Mouse (Mus musculus) C2C12 (cell line): ENCODE results near the gene Atp2b2. TPM values are rescaled to one million over a fixed set of nuclear protein-coding genes. Genes with fewer than 3 reads are reported as not detected.

Source experiments
- H3K27me3 ChIP-seq: one replicate; pipeline ENCODE4 v1.6.1; 2011; ENCODE audit not compliant: control insufficient read depth, insufficient read depth, insufficient read length
- H3K36me3 ChIP-seq: one replicate; pipeline ENCODE4 v1.6.1; 2011; ENCODE audit not compliant: control insufficient read depth, insufficient read depth
- H3K4me3 ChIP-seq: one replicate; pipeline ENCODE4 v1.5.1; 2011; ENCODE audit warnings: mild to moderate bottlenecking, control low read depth; ENCODE audit not compliant: poor library complexity, insufficient read depth, severe bottlenecking
- H3K79me2 ChIP-seq: one replicate; pipeline ENCODE4 v1.6.1; 2011; ENCODE audit not compliant: control insufficient read depth, insufficient read depth
- H3K79me3 ChIP-seq: one replicate; pipeline ENCODE4 v1.6.1; 2011; ENCODE audit warnings: low read depth, control low read depth
- H3ac ChIP-seq: one replicate; pipeline ENCODE3; 2011; ENCODE audit warnings: low read depth; ENCODE audit not compliant: control insufficient read depth, insufficient read length
- CEBPB ChIP-seq: IDR thresholded peaks from one replicate; pipeline ENCODE4 v1.6.1; 2011; ENCODE audit warnings: low read depth, mild to moderate bottlenecking, control low read depth, moderate library complexity
- CTCF ChIP-seq: IDR thresholded peaks from one replicate; pipeline ENCODE4 v1.5.1; 2011; ENCODE audit not compliant: control insufficient read depth, insufficient read depth, insufficient read length
- FOSL1 ChIP-seq: IDR thresholded peaks from one replicate; pipeline ENCODE4 v1.8.0; 2011; ENCODE audit warnings: mild to moderate bottlenecking, low read length; ENCODE audit not compliant: poor library complexity, insufficient read depth, severe bottlenecking
- MAX ChIP-seq: IDR thresholded peaks from one replicate; pipeline ENCODE4 v1.6.1; 2011; ENCODE audit warnings: mild to moderate bottlenecking, control low read depth
- MYOD1 ChIP-seq: IDR thresholded peaks from one replicate; pipeline ENCODE4 v1.6.1; 2011; ENCODE audit warnings: low read depth; ENCODE audit not compliant: control insufficient read depth, insufficient read length
- MYOG ChIP-seq: IDR thresholded peaks from one replicate; pipeline ENCODE4 v1.6.1; 2011; ENCODE audit not compliant: control insufficient read depth, insufficient read length; ENCODE audit errors: extremely low read depth
- USF1 ChIP-seq: IDR thresholded peaks from one replicate; pipeline ENCODE4 v1.6.1; 2011; ENCODE audit warnings: low read depth, mild to moderate bottlenecking, control low read depth, moderate library complexity
- polyA plus RNA-seq: library from polyadenylated mRNA; unstranded; fragments of >200 nt; fragmentation: generic; extraction: Trizol; gene quantifications from one replicate; pipeline ENCODE4 v1.2.1, GENCODE M21; 2012; ENCODE audit warnings: missing spikeins

The Atp2b2 gene
- polyA plus RNA-seq, 1 experiment = not detected

DNA sequence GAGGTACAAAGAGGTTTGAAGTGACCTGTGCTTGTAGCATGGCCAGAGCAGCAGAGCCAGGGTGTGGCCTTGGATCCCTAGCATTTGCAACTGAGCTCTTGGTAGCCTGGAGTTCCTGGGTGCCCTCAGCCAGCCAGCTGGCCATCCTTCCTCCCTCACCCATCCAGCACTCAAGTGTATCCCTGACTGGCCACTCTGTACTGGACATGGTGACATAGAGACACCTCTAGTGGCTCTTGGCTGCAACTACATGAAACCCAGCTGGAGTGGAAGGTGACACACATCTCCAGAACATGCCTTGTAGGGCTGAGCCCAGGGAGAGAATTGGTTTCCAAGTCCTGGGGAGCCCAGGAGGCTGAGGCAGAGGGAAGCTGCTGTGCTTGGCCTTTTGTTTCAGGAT lies 134.3 kb downstream of the Atp2b2 start:
- no peak for TF ChIP-seq USF1
- TF ChIP-seq MYOD1 = no peak
- TF ChIP-seq MYOG = no peak
- no peak for TF ChIP-seq CEBPB
- TF ChIP-seq FOSL1 = no peak
- no peak for TF ChIP-seq MAX
- TF ChIP-seq CTCF = no peak
- no peaks in the 10 kb centered on the region for H3K79me3 ChIP-seq
- H3K27me3 ChIP-seq = peaks cover 8% of the 10 kb centered on the region
- no peaks in the 10 kb centered on the region for H3K36me3 ChIP-seq
- H3ac ChIP-seq = no peak overlapping the region
- no peaks in the 10 kb centered on the region for H3K79me2 ChIP-seq
- H3K4me3 ChIP-seq = no peak overlapping the region

DNA sequence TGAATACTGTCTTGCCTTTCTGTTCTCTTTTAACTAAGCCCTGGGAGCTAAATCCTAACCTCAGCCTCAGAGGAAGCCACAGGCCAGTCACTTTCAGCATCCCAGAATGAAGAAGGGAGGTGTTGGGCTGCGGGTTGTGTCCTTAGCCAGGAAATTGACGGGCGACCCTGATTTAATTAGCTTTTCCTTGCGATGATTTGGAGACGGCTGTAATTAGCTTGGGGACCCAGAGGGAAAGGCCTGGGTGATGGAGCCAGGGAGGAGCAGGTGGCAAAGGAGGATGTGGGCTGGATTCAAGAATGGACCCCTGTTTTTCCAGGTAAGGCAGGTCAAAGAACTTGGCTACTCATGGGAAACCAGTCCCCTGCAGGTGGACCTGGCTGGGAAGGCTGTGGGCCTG lies 138.0 kb downstream of the Atp2b2 start:
- no peak for TF ChIP-seq MYOG
- TF ChIP-seq FOSL1 = no peak
- no peak for TF ChIP-seq USF1
- no peak for TF ChIP-seq CTCF
- TF ChIP-seq MAX = no peak
- no peak for TF ChIP-seq CEBPB
- TF ChIP-seq MYOD1 = no peak
- Histone ChIP-seq H3K36me3 (no peaks in the 10 kb centered on the region), H3K79me3 (no peaks in the 10 kb centered on the region), H3K79me2 (no peaks in the 10 kb centered on the region), H3ac (no peak overlapping the region), H3K27me3 (peaks cover 8% of the 10 kb centered on the region), H3K4me3 (no peak overlapping the region)

DNA sequence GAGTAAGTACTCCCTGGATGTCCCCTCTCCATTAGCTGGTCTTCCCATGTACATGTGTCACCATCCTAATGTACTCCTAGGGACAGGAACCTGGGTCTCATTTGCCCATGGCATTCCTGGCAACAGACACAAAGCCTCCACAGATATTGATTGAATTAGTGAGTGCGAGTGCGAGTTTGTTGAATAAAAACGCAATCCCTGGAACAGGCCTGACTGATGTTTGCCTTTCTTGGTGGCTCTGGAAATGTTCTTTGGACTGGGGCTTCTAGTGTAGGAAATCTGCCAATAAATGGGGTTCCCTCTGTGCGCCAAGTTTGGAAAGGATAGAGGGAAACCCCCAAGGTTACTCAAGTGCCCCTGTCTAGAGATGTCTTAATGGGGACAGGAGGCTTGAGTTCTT lies 146.4 kb downstream of the Atp2b2 start:
- Histone ChIP-seq H3K4me3 (no peak overlapping the region), H3K27me3 (peaks cover 19% of the 10 kb centered on the region), H3K36me3 (no peaks in the 10 kb centered on the region), H3K79me3 (no peaks in the 10 kb centered on the region), H3K79me2 (no peaks in the 10 kb centered on the region), H3ac (no peak overlapping the region)
- no peak for TF ChIP-seq USF1
- TF ChIP-seq CEBPB = no peak
- TF ChIP-seq CTCF = no peak
- TF ChIP-seq MAX = no peak
- no peak for TF ChIP-seq FOSL1
- no peak for TF ChIP-seq MYOD1
- no peak for TF ChIP-seq MYOG

- peaks cover 37% of the 10 kb centered on the region for H3K27me3 ChIP-seq
- H3K79me2 ChIP-seq = no peaks in the 10 kb centered on the region
- no peak overlapping the region for H3K4me3 ChIP-seq
- no peaks in the 10 kb centered on the region for H3K79me3 ChIP-seq
- TF ChIP-seq FOSL1 (no peak), MAX (no peak), CTCF (no peak), USF1 (no peak), MYOD1 (no peak), MYOG (no peak), CEBPB (no peak)
- H3ac ChIP-seq = no peak overlapping the region
- no peaks in the 10 kb centered on the region for H3K36me3 ChIP-seq
Measured at GRCm38 (mm10) chr6:113894008-113894407, 148.4 kb downstream of the Atp2b2 start.

GRCm38 (mm10) chr6:113892091-113892674 lies 150.2 kb downstream of the Atp2b2 start:
- peaks cover 44% of the 10 kb centered on the region for H3K27me3 ChIP-seq
- no peaks in the 10 kb centered on the region for H3K79me2 ChIP-seq
- no peaks in the 10 kb centered on the region for H3K36me3 ChIP-seq
- H3ac ChIP-seq = no peak overlapping the region
- H3K79me3 ChIP-seq = no peaks in the 10 kb centered on the region
- no peak overlapping the region for H3K4me3 ChIP-seq
- TF ChIP-seq MYOG (no peak), CEBPB (no peak), FOSL1 (no peak), MAX (no peak), USF1 (no peak), CTCF (no peak), MYOD1 (no peak)
